Comparison of ENCODE assay signal across 8 mouse cellular contexts in genomic region chr19:32343937-32344737, GRCm38 (mm10). TPM values are rescaled to one million over a fixed set of nuclear protein-coding genes. Genes with fewer than 3 reads are reported as not detected.
DNase-seq lines count a peak whose midpoint lies in the region; ATAC-seq lines count a peak whose summit lies in the region.

No protein-coding gene starts in this region.

- peaks cover 89% of the 10 kb centered on the region for H3K4me1 ChIP-seq in heart, embryonic 11.5 days (ENCODE audit: control insufficient read depth, insufficient read depth, low read length)
- H3K4me1 ChIP-seq in heart, embryonic 16.5 days (ENCODE audit: control insufficient read depth, insufficient read depth, low read length): peaks cover 82% of the 10 kb centered on the region
- peaks cover 70% of the 10 kb centered on the region for H3K4me1 ChIP-seq in midbrain, embryonic 10.5 days

- no peaks in the 10 kb centered on the region for H3K27me3 ChIP-seq in heart, embryonic 11.5 days (ENCODE audit: control insufficient read depth, insufficient read depth, low read length)
- no peaks in the 10 kb centered on the region for H3K27me3 ChIP-seq in heart, embryonic 16.5 days (ENCODE audit: control insufficient read depth, insufficient read depth, low read length)
- no peaks in the 10 kb centered on the region; the same call in 1 of the 2 replicates for H3K27me3 ChIP-seq in midbrain, embryonic 10.5 days (ENCODE audit: low read depth, poor library complexity, severe bottlenecking)

- H3K4me3 ChIP-seq in heart, embryonic 11.5 days (ENCODE audit: low read depth, low read length): peak overlapping the region; percentile 1; the same call in 1 of the 2 replicates
- H3K4me3 ChIP-seq in heart, embryonic 16.5 days (ENCODE audit: low read length): no peak overlapping the region
- H3K4me3 ChIP-seq in midbrain, embryonic 10.5 days: peak overlapping the region; percentile 40

- ATAC-seq in heart, embryonic 11.5 days (replicated peaks; ENCODE audit: insufficient number of reproducible peaks, low FRiP score, low TSS enrichment): no peak
- ATAC-seq in heart, embryonic 16.5 days (replicated peaks; ENCODE audit: extremely low read depth, insufficient read depth, low FRiP score): no peak
- ATAC-seq in monocyte, adult 5-6 weeks (replicated peaks; ENCODE audit: insufficient number of reproducible peaks, low FRiP score, low TSS enrichment, poor library complexity, severe bottlenecking): no peak

- 13% methylated on average over 17 of the region's 17 CpGs for WGBS in heart, embryonic 11.5 days (ENCODE audit: insufficient replicate concordance)
- WGBS in heart, embryonic 16.5 days: 25% methylated on average over 17 of the region's 17 CpGs
- WGBS in midbrain, embryonic 10.5 days: 3% methylated on average over 17 of the region's 17 CpGs

- no peak for DNase-seq in heart, postnatal 36 days
- peak; percentile 94 for DNase-seq in R1 (ENCODE audit: low read depth, low spot score)
- no peak for DNase-seq in midbrain, embryonic 10.5 days (ENCODE audit: low spot score)
- DNase-seq in urinary bladder, postnatal 10 days (ENCODE audit: low spot score): no peak
- DNase-seq in thymus, postnatal 0 days (ENCODE audit: low spot score): no peak

- peak overlapping the region; percentile 58 for H3K9ac ChIP-seq in heart, embryonic 11.5 days (ENCODE audit: low read depth, low read length)
- peak overlapping the region; percentile 34 for H3K9ac ChIP-seq in heart, embryonic 16.5 days (ENCODE audit: low read length)

- no peaks in the 10 kb centered on the region for H3K9me3 ChIP-seq in heart, embryonic 11.5 days (replicated peaks; ENCODE audit: control insufficient read depth, low read length)
- H3K9me3 ChIP-seq in heart, embryonic 16.5 days (replicated peaks; ENCODE audit: control insufficient read depth, low read length): no peaks in the 10 kb centered on the region
- no peaks in the 10 kb centered on the region for H3K9me3 ChIP-seq in midbrain, embryonic 10.5 days (replicated peaks)

- H3K36me3 ChIP-seq in heart, embryonic 11.5 days (ENCODE audit: control insufficient read depth, insufficient read depth, low read length): no peaks in the 10 kb centered on the region
- H3K36me3 ChIP-seq in heart, embryonic 16.5 days (ENCODE audit: control insufficient read depth, insufficient read depth): no peaks in the 10 kb centered on the region
- no peaks in the 10 kb centered on the region for H3K36me3 ChIP-seq in midbrain, embryonic 10.5 days

- H3K4me2 ChIP-seq in heart, embryonic 11.5 days: peak overlapping the region; percentile 63
- H3K4me2 ChIP-seq in heart, embryonic 16.5 days (ENCODE audit: low read depth, low read length): peak overlapping the region; percentile 49

- H3K27ac ChIP-seq in heart, embryonic 11.5 days (ENCODE audit: low read depth, low read length): peak overlapping the region; percentile 64
- peak overlapping the region; percentile 51 for H3K27ac ChIP-seq in heart, embryonic 16.5 days (ENCODE audit: low read length)
- H3K27ac ChIP-seq in midbrain, embryonic 10.5 days (replicated peaks): peak overlapping the region; percentile 75

- intact Hi-C loops in heart, postnatal 36 days (cut with DNase I): loop anchor here (2.0 kb wide), 1 partner anchor 15 kb away; no protein-coding TSS in a partner anchor

RNA-seq across cellular contexts. Expression of gene Sgms1, which starts 45.4 kb away (rescaled TPM):
- polyA plus RNA-seq in heart, embryonic 11.5 days (2014; fragmentation: Nextera tagmentation; extraction: Ambion mirVana): 36.8 and 40.6 TPM in 2 replicates
- total RNA-seq in heart, postnatal 36 days (2021): 10 to 100 TPM; 60.2 to 76.0 TPM
- polyA plus RNA-seq in heart, embryonic 16.5 days (2015; fragmentation: Nextera tagmentation; extraction: Ambion mirVana): 40.1 and 41.3 TPM in 2 replicates
- 13.1 and 14.6 TPM in 2 replicates for polyA plus RNA-seq in midbrain, embryonic 10.5 days (2016; fragmentation: Nextera tagmentation; extraction: Ambion mirVana)
- polyA plus RNA-seq in thymus, postnatal 0 days (2015; fragmentation: Nextera tagmentation; extraction: Ambion mirVana): 3.8 and 5.3 TPM in 2 replicates
- total RNA-seq in monocyte, adult 5-6 weeks (2017): 109 to 158 TPM (median 146 TPM) in 3 replicates
